Mouse (Mus musculus) retina, embryonic 14.5 days (tissue): Measurements from ENCODE around the gene Pif1.

Experiments
- DNase-seq: peaks from one replicate; pipeline ENCODE4 v3.0.0-alpha.2; 2015; ENCODE audit warnings: low spot score

Pif1 gene

GRCm38 (mm10) chr9:65561016-65561415 lies 25.9 kb upstream of the Pif1 start:
- peak; percentile 25 for DNase-seq

GRCm38 (mm10) chr9:65562081-65562506 lies 24.9 kb upstream of the Pif1 start:
- peak; percentile 77 for DNase-seq

- DNase-seq, result no peak
These were observed 23.9 kb upstream of the Pif1 start for GRCm38 (mm10) chr9:65563073-65563472.

- DNase-seq, result no peak
These were observed 22.3 kb upstream of the Pif1 start for GRCm38 (mm10) chr9:65564698-65565097.

- no peak for DNase-seq
These were observed 18.2 kb upstream of the Pif1 start for GRCm38 (mm10) chr9:65568787-65569186.

GRCm38 (mm10) chr9:65569491-65569971 lies 17.4 kb upstream of the Pif1 start:
- DNase-seq, result no peak

- DNase-seq, result no peak
These were observed 14.1 kb upstream of the Pif1 start for GRCm38 (mm10) chr9:65572837-65573236.

- no peak for DNase-seq
These were observed 12.2 kb upstream of the Pif1 start for GRCm38 (mm10) chr9:65574513-65575392.

- no peak for DNase-seq
These were observed 11.4 kb upstream of the Pif1 start for GRCm38 (mm10) chr9:65575393-65576196.

- no peak for DNase-seq
These were observed 10.0 kb upstream of the Pif1 start for GRCm38 (mm10) chr9:65576861-65577510.

GRCm38 (mm10) chr9:65577511-65578196 lies 9.3 kb upstream of the Pif1 start:
- no peak for DNase-seq

GRCm38 (mm10) chr9:65578801-65579249 lies 8.1 kb upstream of the Pif1 start:
- no peak for DNase-seq

GRCm38 (mm10) chr9:65579781-65580371 lies 7.1 kb upstream of the Pif1 start, which contains the start of gene Plekho2:
TSS of gene Plekho2 (minus strand) at chr9:65580040.
- peak; percentile 96 for DNase-seq

- peak; percentile 93 for DNase-seq
These were observed 6.3 kb upstream of the Pif1 start for GRCm38 (mm10) chr9:65580401-65581256.

- DNase-seq, result no peak
These were observed 3.9 kb upstream of the Pif1 start for GRCm38 (mm10) chr9:65583045-65583444.

GRCm38 (mm10) chr9:65587270-65587572 lies 261 bp downstream of the Pif1 start:
- no peak for DNase-seq

- peak; percentile 58 for DNase-seq
These were observed 806 bp downstream of the Pif1 start for GRCm38 (mm10) chr9:65587573-65588358.

GRCm38 (mm10) chr9:65589091-65589490 lies 2.1 kb downstream of the Pif1 start:
- no peak for DNase-seq

- DNase-seq, result no peak
These were observed 5.8 kb downstream of the Pif1 start for GRCm38 (mm10) chr9:65592721-65593120.

GRCm38 (mm10) chr9:65593596-65593995 lies 6.6 kb downstream of the Pif1 start:
- DNase-seq, result no peak
